Mouse (Mus musculus): ENCODE data around the gene Slc30a10. TPM values are rescaled to one million over a fixed set of nuclear protein-coding genes. Genes with fewer than 3 reads are reported as not detected.

Gene Slc30a10
- total RNA-seq, 2 experiments from 2014 or later, result 0.03 TPM; not detected in 1

Other genes with a start within 250 kb of the Slc30a10 start
- gene Iars2, start 125.5 kb upstream of the Slc30a10 start, total RNA-seq (2021), result 100 to 1,000 TPM in 1 of 2 experiments, 10 to 100 TPM in 1; 75.8 to 104 TPM
- 100 to 1,000 TPM; 105 to 124 TPM for gene Bpnt1, start 122.7 kb upstream of the Slc30a10 start, total RNA-seq (2021)
- gene Eprs, start 91.8 kb upstream of the Slc30a10 start, total RNA-seq (2021), result 100 to 1,000 TPM; 158 to 341 TPM